Mouse (Mus musculus): ENCODE data around the gene Ric8b.

GRCm38 (mm10) chr10:84936832-84937515 is 19.6 kb downstream of the Ric8b start:
- TF ChIP-seq CTCF (IDR thresholded peaks at IDR 0.05; ENCODE audit: borderline replicate concordance, extremely low read depth, insufficient read depth, insufficient read length) (no peak), POLR2A (IDR thresholded peaks at IDR 0.05; ENCODE audit: borderline replicate concordance, extremely low read depth, insufficient read depth, insufficient read length, poor library complexity, severe bottlenecking) (no peak)

Data from brain, embryonic 14.5 days (tissue).